Mouse (Mus musculus): ENCODE measurements around the gene Htra2.

GRCm38 (mm10) chr6:83087926-83088260 lies 32.8 kb upstream of the Htra2 start:
- TF ChIP-seq POLR2A (IDR thresholded peaks at IDR 0.05; ENCODE audit: borderline replicate concordance, insufficient read depth, low read length): no peak
- TF ChIP-seq CTCF (IDR thresholded peaks at IDR 0.05; ENCODE audit: borderline replicate concordance, insufficient read depth, low read depth, low read length): no peak
